Mouse (Mus musculus) midbrain, embryonic 11.5 days (tissue): ENCODE data around the gene Dtd1. TPM values are rescaled to one million over a fixed set of nuclear protein-coding genes. Genes with fewer than 3 reads are reported as not detected.

Source experiments
- ATAC-seq: fragments of 200-750 bp; cut with Nextera tagmentation; 2 replicates; pipeline ENCODE4 v1.8.0; 2017; ENCODE audit warnings: moderate TSS enrichment, moderate library complexity; ENCODE audit not compliant: low FRiP score
- DNase-seq: peaks from one replicate; pipeline ENCODE4 v3.0.0; 2015; ENCODE audit warnings: low spot score; ENCODE audit errors: missing footprints
- H3K27ac ChIP-seq: fragments of 300-500 bp; sonication (generic); 2 replicates; pipeline ENCODE4 v1.5.1; 2014; ENCODE audit warnings: low read depth, low read length
- H3K27me3 ChIP-seq: fragments of 300-500 bp; sonication (generic); 2 replicates; pipeline ENCODE4 v1.6.1; 2014; ENCODE audit warnings: mild to moderate bottlenecking, low read length, moderate library complexity, mixed read lengths; ENCODE audit not compliant: control insufficient read depth, insufficient read depth
- H3K36me3 ChIP-seq: fragments of 300-500 bp; sonication (generic); 2 replicates; pipeline ENCODE4 v1.6.1; 2014; ENCODE audit warnings: mild to moderate bottlenecking, low read length, moderate library complexity, mixed read lengths; ENCODE audit not compliant: control insufficient read depth, insufficient read depth
- H3K4me1 ChIP-seq: fragments of 300-500 bp; sonication (generic); 2 replicates; pipeline ENCODE4 v1.6.1; 2014; ENCODE audit warnings: low read length; ENCODE audit not compliant: control insufficient read depth, insufficient read depth
- H3K4me2 ChIP-seq: fragments of 300-500 bp; sonication (generic); 2 replicates; pipeline ENCODE4 v1.6.1; 2014; ENCODE audit warnings: mild to moderate bottlenecking, moderate library complexity
- H3K4me3 ChIP-seq: fragments of 300-500 bp; sonication (generic); 2 replicates; pipeline ENCODE4 v1.5.1; 2014; ENCODE audit warnings: low read depth, low read length
- H3K9ac ChIP-seq: fragments of 300-500 bp; sonication (generic); 2 replicates; pipeline ENCODE4 v1.6.1; 2014; ENCODE audit warnings: low read length
- H3K9me3 ChIP-seq: fragments of 300-500 bp; sonication (generic); 2 replicates; pipeline ENCODE4 v1.6.1; 2016; ENCODE audit warnings: low read length; ENCODE audit not compliant: control insufficient read depth
- whole genome bisulfite sequencing: fragments of 180-500 bp; shearing (Covaris S2); extraction: QIAGEN DNeasy Blood & Tissue Kit; methylation state at CpG from one replicate; pipeline ENCODE4 v1.1.7; 2014; 5-methylcytosine and 5-hydroxymethylcytosine counted together
- polyA plus RNA-seq: library from polyadenylated mRNA; unstranded; fragments of >200 nt; fragmentation: Nextera tagmentation; extraction: Ambion mirVana; gene quantifications from 2 replicates; pipeline ENCODE4 v1.2.1, GENCODE M21; 2014

Dtd1 gene
- polyA plus RNA-seq, 1 experiment from 2014 or later: 36.4 TPM

GRCm38 (mm10) chr2:144598006-144598405, 1.7 kb upstream of the Dtd1 start:
- no peak for ATAC-seq
- H3K27me3 ChIP-seq: no peaks in the 10 kb centered on the region
- H3K4me1 ChIP-seq: peaks cover 4% of the 10 kb centered on the region
- no peaks in the 10 kb centered on the region for H3K9me3 ChIP-seq
- H3K36me3 ChIP-seq: no peaks in the 10 kb centered on the region
- no peak overlapping the region for H3K4me3 ChIP-seq
- WGBS: 66% methylated on average over 2 of the region's 2 CpGs
- H3K9ac ChIP-seq: no peak overlapping the region
- no peak overlapping the region for H3K27ac ChIP-seq
- DNase-seq: peak; percentile 49
- no peak overlapping the region for H3K4me2 ChIP-seq

GRCm38 (mm10) chr2:144601576-144601975, 1.9 kb downstream of the Dtd1 start:
- Histone ChIP-seq H3K9ac (no peak overlapping the region), H3K4me1 (no peaks in the 10 kb centered on the region), H3K27me3 (no peaks in the 10 kb centered on the region), H3K9me3 (no peaks in the 10 kb centered on the region), H3K36me3 (no peaks in the 10 kb centered on the region), H3K4me2 (no peak overlapping the region), H3K4me3 (no peak overlapping the region), H3K27ac (no peak overlapping the region)
- WGBS: 100% methylated on average over 1 of the region's 1 CpGs
- DNase-seq (peak; percentile 69), ATAC-seq (no peak)

- Histone ChIP-seq H3K36me3 (no peaks in the 10 kb centered on the region), H3K9ac (no peak overlapping the region), H3K4me3 (no peak overlapping the region), H3K4me2 (no peak overlapping the region), H3K9me3 (no peaks in the 10 kb centered on the region), H3K27me3 (no peaks in the 10 kb centered on the region), H3K27ac (no peak overlapping the region), H3K4me1 (no peaks in the 10 kb centered on the region)
- WGBS: 92% methylated on average over 6 of the region's 6 CpGs
- DNase-seq (peak; percentile 54), ATAC-seq (no peak)
Observed at GRCm38 (mm10) chr2:144613956-144614355, 14.3 kb downstream of the Dtd1 start.

- Histone ChIP-seq H3K4me3 (no peak overlapping the region), H3K9ac (no peak overlapping the region), H3K27me3 (no peaks in the 10 kb centered on the region), H3K4me2 (no peak overlapping the region), H3K36me3 (no peaks in the 10 kb centered on the region), H3K9me3 (no peaks in the 10 kb centered on the region), H3K27ac (no peak overlapping the region), H3K4me1 (no peaks in the 10 kb centered on the region)
- 93% methylated on average over 16 of the region's 16 CpGs for WGBS
- no peak for ATAC-seq
- no peak for DNase-seq
Observed at GRCm38 (mm10) chr2:144617074-144617874, 17.6 kb downstream of the Dtd1 start.

- H3K4me3 ChIP-seq: no peak overlapping the region
- H3K9ac ChIP-seq: no peak overlapping the region
- no peak for ATAC-seq
- H3K9me3 ChIP-seq: no peaks in the 10 kb centered on the region
- no peak overlapping the region for H3K4me2 ChIP-seq
- no peaks in the 10 kb centered on the region for H3K36me3 ChIP-seq
- DNase-seq: peak; percentile 78
- H3K4me1 ChIP-seq: no peaks in the 10 kb centered on the region
- H3K27me3 ChIP-seq: no peaks in the 10 kb centered on the region
- H3K27ac ChIP-seq: no peak overlapping the region
- 33% methylated on average over 6 of the region's 6 CpGs for WGBS
Observed at GRCm38 (mm10) chr2:144621491-144621890, 21.8 kb downstream of the Dtd1 start.

- H3K4me3 ChIP-seq: no peak overlapping the region
- no peaks in the 10 kb centered on the region for H3K27me3 ChIP-seq
- no peak overlapping the region for H3K27ac ChIP-seq
- H3K9ac ChIP-seq: no peak overlapping the region
- H3K9me3 ChIP-seq: no peaks in the 10 kb centered on the region; the same call in 1 of the 2 replicates
- H3K4me2 ChIP-seq: no peak overlapping the region
- ATAC-seq (no peak), DNase-seq (no peak)
- WGBS: 90% methylated on average over 2 of the region's 2 CpGs
- no peaks in the 10 kb centered on the region for H3K36me3 ChIP-seq
- no peaks in the 10 kb centered on the region for H3K4me1 ChIP-seq
Observed at GRCm38 (mm10) chr2:144633551-144633950, 33.9 kb downstream of the Dtd1 start.

- no peak overlapping the region for H3K4me2 ChIP-seq
- ATAC-seq (no peak), DNase-seq (no peak)
- no peak overlapping the region for H3K4me3 ChIP-seq
- no peaks in the 10 kb centered on the region for H3K27me3 ChIP-seq
- H3K27ac ChIP-seq: no peak overlapping the region
- WGBS: 86% methylated on average over 5 of the region's 5 CpGs
- H3K9ac ChIP-seq: no peak overlapping the region
- H3K4me1 ChIP-seq: no peaks in the 10 kb centered on the region
- H3K9me3 ChIP-seq: no peaks in the 10 kb centered on the region; the same call in 1 of the 2 replicates
- H3K36me3 ChIP-seq: no peaks in the 10 kb centered on the region
Observed at GRCm38 (mm10) chr2:144634231-144634630, 34.5 kb downstream of the Dtd1 start.

GRCm38 (mm10) chr2:144634729-144635128, 35.0 kb downstream of the Dtd1 start:
- H3K36me3 ChIP-seq: no peaks in the 10 kb centered on the region
- H3K4me3 ChIP-seq: no peak overlapping the region
- no peaks in the 10 kb centered on the region for H3K4me1 ChIP-seq
- no peak overlapping the region for H3K4me2 ChIP-seq
- H3K9me3 ChIP-seq: no peaks in the 10 kb centered on the region; the same call in 1 of the 2 replicates
- no peak overlapping the region for H3K9ac ChIP-seq
- H3K27me3 ChIP-seq: no peaks in the 10 kb centered on the region
- ATAC-seq (no peak), DNase-seq (no peak)
- H3K27ac ChIP-seq: no peak overlapping the region
- WGBS: 91% methylated on average over 2 of the region's 2 CpGs

- Histone ChIP-seq H3K27me3 (no peaks in the 10 kb centered on the region), H3K9me3 (no peaks in the 10 kb centered on the region; the same call in 1 of the 2 replicates), H3K27ac (no peak overlapping the region), H3K36me3 (no peaks in the 10 kb centered on the region), H3K4me3 (no peak overlapping the region), H3K4me2 (no peak overlapping the region), H3K9ac (no peak overlapping the region), H3K4me1 (no peaks in the 10 kb centered on the region)
- DNase-seq (peak; percentile 95), ATAC-seq (peak; percentile 62)
- WGBS: 30% methylated on average over 5 of the region's 5 CpGs
Observed at GRCm38 (mm10) chr2:144635644-144636320, 36.1 kb downstream of the Dtd1 start.
